Mouse (Mus musculus) CH12F3 (cell line): ENCODE measurements around the gene Ubtf.
"Not testable (repeated sequence)": the region's sequence is repeated elsewhere in the genome, so short reads cannot be mapped to it uniquely, and the experiment has no call there.

Experiments
- in situ Hi-C: fragments of 300-500 bp; cut with MboI; formaldehyde crosslinking; loops from 2 replicates; pipeline ENCODE4 v1.14.3; 2020; ENCODE audit warnings: low sequenced_read_pairs

Gene Ubtf

DNA sequence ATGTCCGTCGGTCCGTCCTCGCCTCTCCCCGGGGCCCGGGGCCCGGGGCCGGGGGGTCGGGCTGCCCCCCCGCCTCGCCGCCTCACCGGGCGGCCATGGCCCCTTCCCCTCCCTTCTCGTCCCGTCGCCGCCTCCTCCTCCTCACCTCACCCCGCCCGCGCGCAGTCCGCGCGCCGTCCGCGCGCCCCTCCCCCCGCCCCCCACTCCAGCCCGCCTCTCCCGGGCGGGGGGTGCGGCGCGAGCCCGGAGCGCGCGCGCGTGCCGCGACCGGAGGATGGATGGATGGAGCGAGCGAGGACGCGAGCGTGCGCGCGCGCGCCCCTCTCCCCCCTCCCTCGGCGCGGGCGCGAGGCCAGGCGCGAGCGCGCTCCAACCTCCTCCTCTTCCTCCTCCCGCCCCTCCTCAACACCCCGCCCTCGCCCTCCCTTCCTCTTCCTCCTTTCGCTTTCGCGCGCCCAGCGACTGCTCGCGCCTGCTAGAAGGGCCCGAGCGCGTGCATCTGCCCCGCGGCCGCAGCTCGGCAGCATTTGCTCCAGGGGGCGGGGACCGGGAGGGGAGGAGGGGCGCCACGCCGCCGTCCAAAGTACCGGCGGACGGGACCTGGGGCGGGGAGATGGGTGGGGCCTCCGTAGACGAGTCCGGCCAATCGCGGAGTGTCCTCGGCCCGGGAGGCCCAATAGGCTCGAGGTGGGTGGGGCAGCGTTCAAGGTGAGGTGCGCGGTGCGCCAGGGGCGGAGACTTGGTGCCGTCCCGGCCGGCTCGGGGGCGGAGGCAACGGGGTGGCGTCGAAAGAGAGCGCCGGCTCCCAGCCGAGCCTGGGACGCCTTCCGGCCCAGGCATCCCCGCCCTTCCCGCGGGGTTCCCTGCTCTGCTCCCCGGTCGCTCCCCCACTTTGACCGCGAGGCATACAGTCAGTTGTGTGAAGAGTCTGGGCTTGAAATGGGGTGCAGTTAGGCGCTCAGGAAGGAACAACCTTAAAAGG, 22.8 kb downstream of the Ubtf start, which contains the start of gene Atxn7l3:
Gene Atxn7l3 (minus strand): TSS at position 141 of the 982 bp plus-strand sequence.
- in situ Hi-C loops = no loop called here

DNA sequence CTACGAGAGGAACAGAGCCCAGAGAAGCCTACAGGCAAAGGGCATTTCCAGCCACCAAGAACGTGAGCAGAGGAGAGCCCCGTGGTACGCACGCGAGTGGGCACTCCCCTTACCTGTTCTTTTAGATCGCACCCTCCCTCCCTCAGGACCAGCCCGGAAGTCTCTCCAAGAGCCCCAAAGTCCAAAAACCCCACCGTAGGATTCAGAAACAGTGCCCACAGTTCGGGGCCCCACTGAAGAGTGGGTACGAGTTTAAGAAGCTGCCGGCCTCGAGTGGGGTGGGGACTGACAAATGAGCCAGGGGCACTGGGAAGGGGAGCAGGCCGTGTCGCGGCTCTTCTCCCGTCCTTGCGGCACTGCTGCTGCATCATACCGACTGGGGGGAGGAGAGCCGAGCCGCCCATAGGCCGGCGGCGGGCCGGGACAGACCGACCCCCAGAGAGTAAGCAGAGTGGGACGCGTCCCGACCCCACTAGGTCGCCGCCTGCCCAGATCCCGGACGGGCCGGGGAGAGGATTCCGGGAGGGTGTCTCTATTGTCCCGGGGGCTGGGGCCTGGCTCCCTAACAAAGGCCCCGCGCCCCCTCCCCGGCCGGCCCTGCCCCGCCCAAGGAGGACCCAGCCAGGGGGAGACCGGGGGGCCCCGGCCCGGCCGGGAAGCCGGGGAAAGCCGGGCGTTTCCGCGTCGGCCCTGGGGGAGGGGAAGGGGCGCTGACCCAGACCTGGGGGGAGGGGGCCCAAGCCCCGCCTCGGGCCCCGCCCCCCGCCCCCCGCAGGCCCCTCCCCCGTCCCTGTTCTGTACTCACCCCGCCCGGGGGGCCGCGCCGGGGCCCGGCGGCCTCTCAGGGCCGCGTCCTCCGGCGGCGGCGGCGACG, 23.7 kb downstream of the Ubtf start:
- in situ Hi-C loops = no loop called here

DNA sequence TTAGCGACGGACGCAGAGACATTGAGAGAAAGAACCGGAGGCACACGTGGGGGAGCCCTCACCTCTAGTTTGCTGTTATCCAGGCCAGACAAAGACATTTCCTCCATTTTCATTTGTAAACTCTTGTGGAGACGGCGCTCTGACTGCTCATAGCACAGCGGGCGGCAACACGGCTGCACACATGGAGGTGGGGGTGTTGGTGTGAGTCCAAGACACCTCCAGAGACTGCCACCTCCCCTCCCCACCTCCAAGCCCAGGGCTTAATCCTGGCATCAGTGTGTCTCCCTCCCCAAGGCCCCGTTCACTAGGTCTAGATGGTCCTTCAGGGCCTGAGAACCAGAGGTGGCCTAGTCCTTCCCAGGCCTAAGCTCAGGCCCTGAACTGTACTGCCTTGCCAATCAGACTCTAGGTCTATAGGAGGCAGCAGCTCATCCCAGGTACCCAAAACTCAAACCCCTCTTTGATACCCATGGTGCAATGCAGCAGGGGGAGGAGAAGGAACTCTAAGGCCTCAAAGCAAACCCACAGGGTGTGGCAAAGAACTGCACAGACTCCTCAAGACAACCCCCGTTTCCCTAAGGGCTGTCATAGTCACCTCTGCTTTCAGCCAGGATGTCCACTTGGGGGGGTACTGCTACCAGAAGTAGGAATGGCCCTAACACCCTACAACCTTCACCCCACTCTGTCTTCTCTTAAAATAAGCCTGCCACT, 24.5 kb downstream of the Ubtf start:
- in situ Hi-C loops = no loop called here

DNA sequence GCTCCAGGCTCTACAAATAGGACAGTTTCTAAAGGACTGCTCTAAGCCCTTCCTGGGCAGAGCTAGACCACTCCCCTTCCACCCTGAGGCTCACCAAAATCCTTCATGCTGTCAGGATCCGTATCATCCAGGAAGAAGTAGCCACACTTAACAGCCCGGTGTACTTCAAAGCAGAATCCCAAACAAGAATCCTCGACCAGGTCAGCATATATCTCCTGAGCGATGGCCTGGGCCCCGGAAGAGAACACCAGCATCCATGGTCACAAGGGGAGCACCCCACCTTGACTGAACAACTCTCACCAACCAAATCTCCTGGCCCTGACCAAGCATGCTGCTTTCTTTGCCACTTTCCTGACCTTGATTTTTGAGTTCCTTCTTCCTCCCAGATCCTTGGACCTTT, 25.1 kb downstream of the Ubtf start:
- in situ Hi-C loops = no loop called here

DNA sequence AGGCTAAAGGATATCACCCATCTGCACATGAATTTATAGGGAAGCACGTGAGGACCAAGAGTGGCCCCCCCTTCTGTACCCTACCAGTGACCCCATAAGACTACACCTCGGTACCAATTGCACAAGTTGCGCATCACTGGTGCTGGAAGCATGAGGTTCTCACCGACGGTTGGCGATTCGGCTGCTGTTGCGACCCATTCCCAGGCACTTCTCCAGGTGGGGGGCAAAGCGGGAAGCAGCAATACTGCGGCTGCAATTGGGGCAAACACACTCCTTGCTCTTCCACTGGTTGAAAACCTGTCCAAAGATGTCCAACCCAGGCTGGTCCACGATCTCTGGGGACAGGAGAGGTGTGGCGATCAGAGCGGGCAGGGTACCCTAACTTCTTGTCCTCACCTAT, 25.6 kb downstream of the Ubtf start:
- in situ Hi-C loops = no loop called here

- in situ Hi-C loops = no loop called here
Observed at GRCm38 (mm10) chr11:102291051-102291535, 28.4 kb downstream of the Ubtf start.

DNA sequence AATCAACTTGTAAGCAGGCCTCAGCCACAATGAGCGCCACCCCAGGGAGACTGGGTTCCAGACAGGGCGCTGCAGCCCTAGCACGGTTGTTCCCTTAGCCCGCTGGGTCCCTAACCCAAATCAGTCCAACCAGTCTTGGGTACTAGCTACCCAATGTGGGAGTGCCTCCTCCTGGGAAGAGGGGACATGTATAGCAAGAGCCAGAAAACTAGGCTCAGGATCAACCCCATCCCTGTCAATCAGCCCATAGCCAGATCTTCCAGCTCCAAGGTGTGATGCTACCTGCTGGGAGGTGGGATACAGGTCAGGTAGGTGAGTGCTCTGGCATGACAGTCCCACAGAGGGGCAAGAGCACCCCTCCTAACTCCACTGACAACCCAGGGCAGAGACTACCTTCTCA, 29.4 kb downstream of the Ubtf start:
- in situ Hi-C loops = no loop called here

- in situ Hi-C loops = no loop called here
Observed at GRCm38 (mm10) chr11:102289511-102290100, 29.9 kb downstream of the Ubtf start.

- in situ Hi-C loops = no loop called here
Observed at GRCm38 (mm10) chr11:102288913-102289312, 30.6 kb downstream of the Ubtf start.

DNA sequence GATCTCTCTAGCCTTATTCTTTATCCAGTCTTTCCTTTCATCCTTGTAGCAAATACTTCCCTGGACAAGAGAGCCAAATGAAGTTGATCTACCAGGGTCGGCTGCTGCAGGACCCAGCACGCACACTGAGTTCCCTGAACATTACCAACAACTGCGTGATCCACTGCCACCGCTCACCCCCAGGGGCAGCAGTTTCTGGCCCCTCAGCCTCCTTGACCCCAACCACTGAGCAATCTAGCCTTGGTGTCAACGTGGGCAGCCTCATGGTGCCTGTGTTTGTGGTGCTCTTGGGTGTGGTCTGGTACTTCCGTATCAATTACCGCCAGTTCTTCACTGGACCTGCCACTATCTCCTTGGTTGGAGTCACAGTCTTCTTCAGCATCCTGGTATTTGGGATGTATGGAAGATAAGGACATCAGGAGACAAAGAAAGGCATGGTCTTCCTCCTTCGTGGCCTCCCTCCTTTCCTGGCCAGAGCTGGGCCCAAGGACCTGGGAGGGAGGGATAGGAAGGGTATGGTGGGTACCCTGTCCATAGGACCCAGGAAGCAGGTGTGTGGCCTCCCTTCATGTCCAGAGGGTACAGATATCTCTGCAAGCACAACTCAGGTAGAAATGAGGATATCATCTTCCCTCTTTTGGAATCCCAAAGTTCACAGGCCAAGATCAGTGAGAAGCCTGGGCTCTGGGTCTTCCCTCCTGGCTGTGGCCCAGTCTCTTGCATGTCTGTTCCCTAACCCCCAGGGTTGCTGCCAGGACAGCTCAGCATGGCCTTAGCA, 31.3 kb downstream of the Ubtf start:
- in situ Hi-C loops = no loop called here

- in situ Hi-C loops = no loop called here
Observed at GRCm38 (mm10) chr11:102287485-102287884, 32.1 kb downstream of the Ubtf start.

DNA sequence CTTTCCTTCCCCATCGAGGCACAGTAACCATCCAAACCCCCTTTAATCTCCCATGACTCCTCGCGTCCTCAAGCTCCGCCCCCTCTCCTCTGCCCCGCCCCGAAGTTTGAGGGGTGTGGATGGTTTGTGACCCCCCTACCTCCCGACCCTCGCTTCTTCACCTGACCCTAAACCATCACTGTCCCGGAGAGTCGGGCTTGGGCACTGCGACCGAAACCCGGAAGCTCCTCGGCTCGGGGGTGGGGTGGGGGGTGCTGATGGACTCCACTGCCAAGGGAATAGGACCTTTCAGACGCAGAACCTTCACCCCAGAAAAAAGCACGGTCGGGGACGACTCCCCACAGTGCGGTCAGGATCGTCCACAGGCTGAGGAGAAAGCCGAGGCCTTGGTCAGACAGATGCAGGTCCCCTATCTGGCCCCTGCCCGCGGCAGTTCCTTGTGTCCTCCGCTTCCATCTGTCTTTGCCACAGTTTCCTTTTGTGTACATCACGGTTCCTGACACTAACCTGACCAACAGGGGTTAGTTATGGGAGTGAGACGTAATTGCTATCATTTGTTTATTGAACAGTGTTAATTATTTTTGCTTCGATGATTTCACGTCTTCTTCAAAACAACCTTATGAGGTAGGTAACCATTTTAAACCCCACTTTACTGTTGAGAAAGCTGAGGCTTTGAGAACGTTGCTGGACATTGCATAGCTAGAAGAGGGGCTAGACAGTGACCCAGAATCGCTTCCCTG, 34.3 kb downstream of the Ubtf start:
- in situ Hi-C loops = no loop called here

- in situ Hi-C loops = no loop called here
Observed at GRCm38 (mm10) chr11:102284501-102285094, 34.9 kb downstream of the Ubtf start, which contains the start of gene Tmub2. Gene Tmub2 (plus strand): TSS chr11:102284931.

DNA sequence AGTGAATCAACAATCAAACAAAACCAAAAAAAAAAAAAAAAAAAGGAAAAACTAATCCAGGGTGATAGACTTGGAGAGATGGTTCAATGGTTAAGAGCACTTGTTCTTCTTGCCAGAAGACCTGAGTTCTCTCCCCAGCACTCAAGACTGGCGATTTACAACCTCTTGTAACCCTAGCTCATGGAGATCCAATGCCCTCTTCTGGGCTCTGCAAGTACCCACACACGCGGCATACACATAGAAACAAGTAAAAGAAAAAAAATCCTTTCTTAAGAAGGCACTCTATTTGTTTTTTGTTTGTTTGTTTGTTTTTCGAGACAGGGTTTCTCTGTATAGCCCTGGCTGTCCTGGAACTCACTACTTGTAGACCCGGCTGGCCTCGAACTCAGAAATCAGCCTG, 35.6 kb downstream of the Ubtf start:
- in situ Hi-C loops = no loop called here

DNA sequence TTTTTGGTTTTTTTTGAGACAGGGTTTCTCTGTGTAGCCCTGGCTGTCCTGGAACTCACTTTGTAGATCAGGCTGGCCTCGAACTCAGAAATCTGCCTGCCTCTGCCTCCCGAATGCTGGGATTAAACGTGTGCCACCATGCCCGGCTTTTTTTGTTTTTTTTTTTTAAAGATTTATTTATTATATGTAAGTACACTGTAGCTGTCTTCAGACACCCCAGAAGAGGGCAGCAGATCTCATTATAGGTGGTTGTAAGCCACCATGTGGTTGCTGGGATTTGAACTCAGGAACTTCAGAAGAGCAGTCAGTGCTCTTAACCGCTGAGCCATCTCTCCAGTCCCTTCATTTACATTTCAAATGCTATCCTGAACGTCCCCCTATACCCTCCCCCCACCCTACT, 39.3 kb downstream of the Ubtf start:
- in situ Hi-C loops = not testable (repeated sequence)

- in situ Hi-C loops = no loop called here
Observed at GRCm38 (mm10) chr11:102279595-102279994, 39.9 kb downstream of the Ubtf start.

GRCm38 (mm10) chr11:102277754-102278153, 41.8 kb downstream of the Ubtf start:
- in situ Hi-C loops = no loop called here

- in situ Hi-C loops = no loop called here
Observed at GRCm38 (mm10) chr11:102276411-102276915, 43.1 kb downstream of the Ubtf start.
